Mouse (Mus musculus) C2C12 (cell line): ENCODE measurements around the gene Arhgap24. TPM values are rescaled to one million over a fixed set of nuclear protein-coding genes. Genes with fewer than 3 reads are reported as not detected.

Source experiments
- H3K27me3 ChIP-seq: one replicate; pipeline ENCODE4 v1.6.1; 2011; ENCODE audit not compliant: control insufficient read depth, insufficient read depth, insufficient read length
- H3K36me3 ChIP-seq: one replicate; pipeline ENCODE4 v1.6.1; 2011; ENCODE audit not compliant: control insufficient read depth, insufficient read depth
- H3K4me3 ChIP-seq: one replicate; pipeline ENCODE4 v1.5.1; 2011; ENCODE audit warnings: mild to moderate bottlenecking, control low read depth; ENCODE audit not compliant: poor library complexity, insufficient read depth, severe bottlenecking
- H3K79me2 ChIP-seq: one replicate; pipeline ENCODE4 v1.6.1; 2011; ENCODE audit not compliant: control insufficient read depth, insufficient read depth
- H3K79me3 ChIP-seq: one replicate; pipeline ENCODE4 v1.6.1; 2011; ENCODE audit warnings: low read depth, control low read depth
- H3ac ChIP-seq: one replicate; pipeline ENCODE3; 2011; ENCODE audit warnings: low read depth; ENCODE audit not compliant: control insufficient read depth, insufficient read length
- CEBPB ChIP-seq: IDR thresholded peaks from one replicate; pipeline ENCODE4 v1.6.1; 2011; ENCODE audit warnings: low read depth, mild to moderate bottlenecking, control low read depth, moderate library complexity
- CTCF ChIP-seq: IDR thresholded peaks from one replicate; pipeline ENCODE4 v1.5.1; 2011; ENCODE audit not compliant: control insufficient read depth, insufficient read depth, insufficient read length
- FOSL1 ChIP-seq: IDR thresholded peaks from one replicate; pipeline ENCODE4 v1.8.0; 2011; ENCODE audit warnings: mild to moderate bottlenecking, low read length; ENCODE audit not compliant: poor library complexity, insufficient read depth, severe bottlenecking
- MAX ChIP-seq: IDR thresholded peaks from one replicate; pipeline ENCODE4 v1.6.1; 2011; ENCODE audit warnings: mild to moderate bottlenecking, control low read depth
- MYOD1 ChIP-seq: IDR thresholded peaks from one replicate; pipeline ENCODE4 v1.6.1; 2011; ENCODE audit warnings: low read depth; ENCODE audit not compliant: control insufficient read depth, insufficient read length
- MYOG ChIP-seq: IDR thresholded peaks from one replicate; pipeline ENCODE4 v1.6.1; 2011; ENCODE audit not compliant: control insufficient read depth, insufficient read length; ENCODE audit errors: extremely low read depth
- USF1 ChIP-seq: IDR thresholded peaks from one replicate; pipeline ENCODE4 v1.6.1; 2011; ENCODE audit warnings: low read depth, mild to moderate bottlenecking, control low read depth, moderate library complexity
- polyA plus RNA-seq: library from polyadenylated mRNA; unstranded; fragments of >200 nt; fragmentation: generic; extraction: Trizol; gene quantifications from one replicate; pipeline ENCODE4 v1.2.1, GENCODE M21; 2012; ENCODE audit warnings: missing spikeins

Gene Arhgap24
- polyA plus RNA-seq, 1 experiment = 2.9 TPM

DNA sequence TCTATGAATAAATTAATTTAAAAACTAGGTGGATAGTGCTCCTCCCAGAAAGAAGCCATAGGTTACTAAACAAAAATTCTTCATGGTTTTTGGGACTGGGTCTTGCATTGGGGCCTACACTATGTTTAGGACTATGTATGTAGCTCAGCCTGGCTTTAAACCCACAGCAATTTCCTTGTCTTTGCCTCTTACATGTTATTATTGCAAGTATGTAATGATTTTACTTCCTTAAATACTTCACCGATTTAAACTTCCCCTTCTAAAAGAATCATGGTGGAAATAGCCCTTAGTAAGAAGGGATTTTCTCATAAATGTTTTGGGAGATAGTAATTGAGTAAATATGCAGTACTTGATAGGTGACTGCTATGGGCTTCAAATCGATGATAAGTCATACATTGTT lies 30.3 kb upstream of the Arhgap24 start:
- TF ChIP-seq MYOG (no peak), FOSL1 (no peak), CTCF (no peak), MAX (no peak), MYOD1 (no peak), CEBPB (no peak), USF1 (no peak)
- Histone ChIP-seq H3K36me3 (no peaks in the 10 kb centered on the region), H3K79me2 (no peaks in the 10 kb centered on the region), H3K4me3 (no peak overlapping the region), H3K79me3 (no peaks in the 10 kb centered on the region), H3K27me3 (no peaks in the 10 kb centered on the region), H3ac (no peak overlapping the region)

DNA sequence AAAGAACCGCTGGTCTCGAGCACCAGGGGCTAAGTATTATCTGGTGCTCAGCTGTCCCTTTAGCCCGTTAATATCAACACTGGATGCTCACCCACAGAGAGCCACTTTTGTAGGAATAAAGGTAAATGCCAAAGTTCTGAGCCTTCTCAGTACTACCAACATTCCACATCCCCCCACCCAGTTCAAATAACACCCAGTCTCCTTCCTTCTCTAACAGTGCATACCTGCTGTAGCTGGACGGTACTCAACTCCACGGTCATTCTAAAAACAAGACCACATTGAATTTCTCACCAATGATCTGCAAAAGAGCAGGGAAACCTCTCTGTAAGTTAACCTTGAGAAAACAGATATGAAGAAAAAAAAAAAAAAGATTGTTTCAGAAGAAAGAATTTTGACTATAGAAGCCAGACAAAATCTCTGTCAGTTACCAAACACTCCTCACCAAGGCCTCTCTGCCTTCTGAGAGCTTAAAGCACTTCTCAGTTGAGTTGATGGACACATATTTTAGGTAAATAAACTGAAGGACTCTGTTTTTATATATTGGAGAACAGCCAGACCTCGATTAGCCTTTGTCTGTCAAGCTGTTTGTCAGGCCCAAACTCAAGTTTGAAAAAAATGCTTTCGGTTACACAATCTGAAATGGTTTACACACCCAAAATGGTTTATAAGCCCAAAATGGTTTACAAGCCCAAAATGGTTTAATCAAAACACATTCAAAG lies 29.0 kb upstream of the Arhgap24 start:
- Histone ChIP-seq H3K36me3 (no peaks in the 10 kb centered on the region), H3ac (no peak overlapping the region), H3K79me3 (no peaks in the 10 kb centered on the region), H3K27me3 (no peaks in the 10 kb centered on the region), H3K4me3 (no peak overlapping the region), H3K79me2 (no peaks in the 10 kb centered on the region)
- TF ChIP-seq USF1 (no peak), CTCF (no peak), FOSL1 (no peak), MAX (no peak), MYOD1 (no peak), MYOG (no peak), CEBPB (no peak)

DNA sequence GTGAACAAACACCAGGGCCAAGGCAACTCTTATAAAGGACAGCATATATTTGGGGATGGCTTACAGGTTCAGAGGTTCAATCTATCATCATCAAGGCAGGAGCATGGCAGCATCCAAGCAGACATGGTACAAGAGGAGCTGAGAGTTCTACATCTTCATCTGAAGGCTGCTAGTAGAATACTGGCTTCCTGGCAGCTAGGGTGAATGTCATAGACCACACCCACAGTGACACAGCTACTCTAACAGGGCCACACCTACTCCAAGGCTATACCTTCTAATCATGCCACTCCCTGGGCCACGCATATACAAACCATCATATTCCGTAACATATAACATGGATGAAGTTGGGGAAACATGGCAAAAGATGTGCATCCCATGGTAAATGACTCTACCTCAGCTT lies 27.9 kb upstream of the Arhgap24 start:
- Histone ChIP-seq H3K4me3 (no peak overlapping the region), H3K27me3 (no peaks in the 10 kb centered on the region), H3ac (no peak overlapping the region), H3K36me3 (no peaks in the 10 kb centered on the region), H3K79me2 (no peaks in the 10 kb centered on the region), H3K79me3 (no peaks in the 10 kb centered on the region)
- TF ChIP-seq MAX (no peak), FOSL1 (no peak), CTCF (no peak), USF1 (no peak), CEBPB (no peak), MYOG (no peak), MYOD1 (no peak)

DNA sequence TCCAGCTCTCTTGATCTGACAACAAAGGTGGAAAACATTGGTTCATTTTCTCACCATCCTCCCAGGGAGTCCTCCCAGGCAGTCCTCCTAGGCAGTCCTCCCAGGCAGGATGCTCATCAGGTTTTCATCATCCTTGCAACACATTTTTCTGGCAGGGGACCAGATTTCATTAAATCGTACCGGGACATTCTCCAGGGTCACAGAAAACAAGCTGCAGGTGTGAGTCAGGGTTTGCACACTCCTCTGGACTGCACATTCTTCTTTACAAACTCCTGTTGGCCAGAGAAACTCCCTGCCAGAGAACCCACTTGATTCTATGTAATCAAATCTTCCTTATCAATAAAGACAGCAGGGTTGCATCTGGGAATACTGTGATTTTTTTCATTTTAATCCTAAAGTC lies 25.9 kb upstream of the Arhgap24 start:
- no peaks in the 10 kb centered on the region for H3K79me3 ChIP-seq
- H3ac ChIP-seq = no peak overlapping the region
- H3K79me2 ChIP-seq = no peaks in the 10 kb centered on the region
- H3K36me3 ChIP-seq = no peaks in the 10 kb centered on the region
- H3K27me3 ChIP-seq = no peaks in the 10 kb centered on the region
- no peak for TF ChIP-seq MAX
- no peak for TF ChIP-seq CTCF
- no peak for TF ChIP-seq CEBPB
- TF ChIP-seq FOSL1 = no peak
- TF ChIP-seq USF1 = no peak
- no peak for TF ChIP-seq MYOD1
- TF ChIP-seq MYOG = no peak
- H3K4me3 ChIP-seq = no peak overlapping the region

DNA sequence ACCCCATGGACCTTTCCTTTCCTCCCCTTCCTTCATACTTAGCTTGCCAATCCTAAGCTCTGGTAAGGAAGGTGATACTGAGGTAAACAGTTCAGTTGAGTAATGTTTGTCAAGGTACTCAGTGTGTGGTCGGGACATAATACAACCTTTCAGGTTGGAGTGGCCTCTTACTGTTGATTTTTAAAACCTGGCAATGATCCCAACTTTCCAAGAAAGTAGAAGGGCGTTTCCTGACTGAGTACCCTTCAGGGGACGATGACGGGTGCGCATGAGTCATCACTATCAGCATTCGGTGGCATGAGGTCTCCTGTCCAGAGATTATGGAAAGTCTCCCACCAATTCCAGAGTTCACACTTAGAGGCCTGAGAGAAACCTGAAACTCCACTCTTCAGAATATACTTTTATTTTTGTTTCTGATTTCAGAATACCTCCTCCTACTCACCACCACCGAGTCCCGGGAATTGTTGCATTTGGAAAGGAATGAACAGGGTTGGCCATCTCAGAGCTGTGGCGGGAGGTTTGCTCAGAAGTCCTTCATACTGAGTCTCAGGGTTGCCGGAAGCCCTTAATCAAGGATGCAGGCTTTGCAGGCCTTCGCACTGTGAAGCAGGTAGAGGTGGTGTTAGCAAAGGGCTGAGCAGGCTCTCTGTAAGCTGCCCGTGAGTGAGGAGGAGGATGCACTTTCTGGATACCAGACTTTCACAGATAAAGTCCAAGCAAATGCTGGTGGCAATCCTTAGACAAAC lies 20.6 kb upstream of the Arhgap24 start:
- Histone ChIP-seq H3K79me2 (no peaks in the 10 kb centered on the region), H3ac (no peak overlapping the region), H3K27me3 (no peaks in the 10 kb centered on the region), H3K36me3 (no peaks in the 10 kb centered on the region), H3K79me3 (no peaks in the 10 kb centered on the region), H3K4me3 (no peak overlapping the region)
- TF ChIP-seq FOSL1 (no peak), CTCF (no peak), CEBPB (no peak), USF1 (no peak), MYOD1 (no peak), MYOG (no peak), MAX (no peak)
